Mouse (Mus musculus): ENCODE results near the gene 1600002K03Rik. TPM values are rescaled to one million over a fixed set of nuclear protein-coding genes. Genes with fewer than 3 reads are reported as not detected.
A peak's percentile ranks its signal among the peaks of the same experiment; 100 is the strongest.

The 1600002K03Rik gene
- polyA plus RNA-seq, 1 experiment, result 7.6 TPM

GRCm38 (mm10) chr10:80180288-80180687 lies 7.5 kb downstream of the 1600002K03Rik start:
- H3K4me1 ChIP-seq (ENCODE audit: control insufficient read depth, insufficient read depth, low read length), result peaks cover 3% of the 10 kb centered on the region
- peak overlapping the region; percentile 61; the same call in 1 of the 2 replicates for H3K4me3 ChIP-seq (ENCODE audit: low read depth, low read length)
- peak overlapping the region; percentile 88; the same call in 1 of the 2 replicates for H3K9ac ChIP-seq (ENCODE audit: low read depth, poor library complexity, severe bottlenecking)
- no peaks in the 10 kb centered on the region for H3K27me3 ChIP-seq (ENCODE audit: control insufficient read depth, insufficient read depth, low read length, poor library complexity, severe bottlenecking)
- no peaks in the 10 kb centered on the region for H3K9me3 ChIP-seq (replicated peaks; ENCODE audit: control insufficient read depth, insufficient read depth, low read length, poor library complexity, severe bottlenecking)
- no peak overlapping the region for H3K27ac ChIP-seq (ENCODE audit: insufficient read depth, low read length)
- TF ChIP-seq CTCF (IDR thresholded peaks at IDR 0.05; ENCODE audit: low read depth, low read length), result no peak
- H3K36me3 ChIP-seq (ENCODE audit: control insufficient read depth, insufficient read depth, low read length, poor library complexity, severe bottlenecking), result no peaks in the 10 kb centered on the region

- Histone ChIP-seq H3K9ac (ENCODE audit: low read depth, poor library complexity, severe bottlenecking) (no peak overlapping the region), H3K27me3 (ENCODE audit: control insufficient read depth, insufficient read depth, low read length, poor library complexity, severe bottlenecking) (no peaks in the 10 kb centered on the region), H3K4me3 (ENCODE audit: low read depth, low read length) (no peak overlapping the region), H3K4me1 (ENCODE audit: control insufficient read depth, insufficient read depth, low read length) (peaks cover 5% of the 10 kb centered on the region), H3K36me3 (ENCODE audit: control insufficient read depth, insufficient read depth, low read length, poor library complexity, severe bottlenecking) (no peaks in the 10 kb centered on the region), H3K27ac (ENCODE audit: insufficient read depth, low read length) (no peak overlapping the region), H3K9me3 (replicated peaks; ENCODE audit: control insufficient read depth, insufficient read depth, low read length, poor library complexity, severe bottlenecking) (no peaks in the 10 kb centered on the region)
- TF ChIP-seq EP300 (IDR thresholded peaks at IDR 0.05; ENCODE audit: insufficient read depth, low read depth, low read length) (no peak), CTCF (IDR thresholded peaks at IDR 0.05; ENCODE audit: low read depth, low read length) (no peak), POLR2A (IDR thresholded peaks at IDR 0.05; ENCODE audit: insufficient read depth, low read length) (no peak)
Observed at GRCm38 (mm10) chr10:80180823-80181222, 8.1 kb downstream of the 1600002K03Rik start.

DNA sequence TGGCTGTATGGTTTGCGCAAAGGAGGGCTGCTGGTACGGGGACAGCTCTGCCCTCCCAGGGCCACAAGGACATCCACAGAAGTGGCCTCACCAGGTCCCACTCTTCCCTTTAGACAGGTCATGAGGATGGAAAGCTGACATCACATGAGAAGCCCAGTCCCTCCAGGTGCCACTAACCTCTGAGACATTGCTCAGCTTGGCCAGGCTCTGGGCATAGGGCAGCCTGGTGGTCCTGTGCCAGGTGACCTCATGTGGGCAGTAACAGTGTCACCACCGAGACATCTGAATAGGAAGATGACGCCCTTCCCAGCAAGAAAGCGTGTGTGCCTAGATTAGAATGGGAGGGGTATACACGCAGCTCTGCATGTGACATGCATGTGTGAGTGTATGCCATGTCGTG lies 9.8 kb downstream of the 1600002K03Rik start:
- TF ChIP-seq EP300 (IDR thresholded peaks at IDR 0.05; ENCODE audit: insufficient read depth, low read depth, low read length) (no peak), POLR2A (IDR thresholded peaks at IDR 0.05; ENCODE audit: insufficient read depth, low read length) (no peak), CTCF (IDR thresholded peaks at IDR 0.05; ENCODE audit: low read depth, low read length) (no peak)
- H3K4me3 ChIP-seq (ENCODE audit: low read depth, low read length), result no peak overlapping the region
- H3K27ac ChIP-seq (ENCODE audit: insufficient read depth, low read length), result no peak overlapping the region
- no peaks in the 10 kb centered on the region for H3K27me3 ChIP-seq (ENCODE audit: control insufficient read depth, insufficient read depth, low read length, poor library complexity, severe bottlenecking)
- no peaks in the 10 kb centered on the region for H3K9me3 ChIP-seq (replicated peaks; ENCODE audit: control insufficient read depth, insufficient read depth, low read length, poor library complexity, severe bottlenecking)
- H3K4me1 ChIP-seq (ENCODE audit: control insufficient read depth, insufficient read depth, low read length), result peaks cover 5% of the 10 kb centered on the region
- no peak overlapping the region for H3K9ac ChIP-seq (ENCODE audit: low read depth, poor library complexity, severe bottlenecking)
- H3K36me3 ChIP-seq (ENCODE audit: control insufficient read depth, insufficient read depth, low read length, poor library complexity, severe bottlenecking), result no peaks in the 10 kb centered on the region

GRCm38 (mm10) chr10:80186649-80187048 lies 13.9 kb downstream of the 1600002K03Rik start:
- TF ChIP-seq POLR2A (IDR thresholded peaks at IDR 0.05; ENCODE audit: insufficient read depth, low read length), result no peak
- no peak for TF ChIP-seq EP300 (IDR thresholded peaks at IDR 0.05; ENCODE audit: insufficient read depth, low read depth, low read length)
- TF ChIP-seq CTCF (IDR thresholded peaks at IDR 0.05; ENCODE audit: low read depth, low read length), result no peak
- no peak overlapping the region for H3K9ac ChIP-seq (ENCODE audit: low read depth, poor library complexity, severe bottlenecking)
- no peaks in the 10 kb centered on the region; the same call in 1 of the 2 replicates for H3K27me3 ChIP-seq (ENCODE audit: control insufficient read depth, insufficient read depth, low read length, poor library complexity, severe bottlenecking)
- H3K4me3 ChIP-seq (ENCODE audit: low read depth, low read length), result peak overlapping the region; percentile 1; the same call in 1 of the 2 replicates
- H3K27ac ChIP-seq (ENCODE audit: insufficient read depth, low read length), result no peak overlapping the region
- H3K4me1 ChIP-seq (ENCODE audit: control insufficient read depth, insufficient read depth, low read length), result peaks cover 3% of the 10 kb centered on the region
- no peaks in the 10 kb centered on the region for H3K36me3 ChIP-seq (ENCODE audit: control insufficient read depth, insufficient read depth, low read length, poor library complexity, severe bottlenecking)
- H3K9me3 ChIP-seq (replicated peaks; ENCODE audit: control insufficient read depth, insufficient read depth, low read length, poor library complexity, severe bottlenecking), result no peaks in the 10 kb centered on the region

DNA sequence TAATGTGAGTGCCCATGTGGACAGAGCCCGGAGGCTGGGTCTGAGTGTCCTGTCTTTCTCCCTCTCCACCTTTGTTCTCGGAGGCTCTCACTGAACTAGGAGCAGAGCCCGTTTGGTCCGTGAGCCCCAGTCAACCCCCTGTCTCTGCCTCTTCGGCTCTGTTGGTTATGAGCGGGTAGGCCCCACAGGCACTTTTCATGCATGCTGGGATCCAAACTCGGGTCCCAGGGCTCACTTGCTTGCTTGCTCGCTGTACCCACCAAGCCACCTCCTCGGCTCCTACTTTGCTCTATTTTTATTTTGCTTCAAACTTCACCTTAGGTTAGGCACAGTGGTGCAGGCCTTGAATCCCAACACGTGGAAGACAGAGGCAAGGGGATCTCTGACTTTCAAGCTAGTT lies 15.0 kb downstream of the 1600002K03Rik start:
- H3K27ac ChIP-seq (ENCODE audit: insufficient read depth, low read length), result no peak overlapping the region

GRCm38 (mm10) chr10:80188453-80189024 lies 15.8 kb downstream of the 1600002K03Rik start:
- no peak overlapping the region for H3K9ac ChIP-seq (ENCODE audit: low read depth, poor library complexity, severe bottlenecking)

More for the DNA sequence above, 15.0 kb downstream of the 1600002K03Rik start:
- H3K27me3 ChIP-seq (ENCODE audit: control insufficient read depth, insufficient read depth, low read length, poor library complexity, severe bottlenecking), result no peaks in the 10 kb centered on the region; the same call in 1 of the 2 replicates
- no peaks in the 10 kb centered on the region for H3K36me3 ChIP-seq (ENCODE audit: control insufficient read depth, insufficient read depth, low read length, poor library complexity, severe bottlenecking)
- TF ChIP-seq EP300 (IDR thresholded peaks at IDR 0.05; ENCODE audit: insufficient read depth, low read depth, low read length) (no peak), CTCF (IDR thresholded peaks at IDR 0.05; ENCODE audit: low read depth, low read length) (no peak), POLR2A (IDR thresholded peaks at IDR 0.05; ENCODE audit: insufficient read depth, low read length) (no peak)
- no peaks in the 10 kb centered on the region for H3K9me3 ChIP-seq (replicated peaks; ENCODE audit: control insufficient read depth, insufficient read depth, low read length, poor library complexity, severe bottlenecking)
- H3K4me1 ChIP-seq (ENCODE audit: control insufficient read depth, insufficient read depth, low read length), result peaks cover 3% of the 10 kb centered on the region
- no peak overlapping the region for H3K4me3 ChIP-seq (ENCODE audit: low read depth, low read length)
- H3K9ac ChIP-seq (ENCODE audit: low read depth, poor library complexity, severe bottlenecking), result no peak overlapping the region

More at GRCm38 (mm10) chr10:80188453-80189024, 15.8 kb downstream of the 1600002K03Rik start:
- Histone ChIP-seq H3K27me3 (ENCODE audit: control insufficient read depth, insufficient read depth, low read length, poor library complexity, severe bottlenecking) (no peaks in the 10 kb centered on the region; the same call in 1 of the 2 replicates), H3K27ac (ENCODE audit: insufficient read depth, low read length) (no peak overlapping the region), H3K4me1 (ENCODE audit: control insufficient read depth, insufficient read depth, low read length) (peaks cover 3% of the 10 kb centered on the region), H3K36me3 (ENCODE audit: control insufficient read depth, insufficient read depth, low read length, poor library complexity, severe bottlenecking) (no peaks in the 10 kb centered on the region), H3K9me3 (replicated peaks; ENCODE audit: control insufficient read depth, insufficient read depth, low read length, poor library complexity, severe bottlenecking) (no peaks in the 10 kb centered on the region), H3K4me3 (ENCODE audit: low read depth, low read length) (no peak overlapping the region)
- TF ChIP-seq POLR2A (IDR thresholded peaks at IDR 0.05; ENCODE audit: insufficient read depth, low read length), result no peak
- TF ChIP-seq EP300 (IDR thresholded peaks at IDR 0.05; ENCODE audit: insufficient read depth, low read depth, low read length), result no peak
- TF ChIP-seq CTCF (IDR thresholded peaks at IDR 0.05; ENCODE audit: low read depth, low read length), result no peak

Data from ES-Bruce4 (cell line).